ENCODE assay signal across 8 mouse cellular contexts in genomic region chr7:67950346-67950814, GRCm38 (mm10). TPM values are rescaled to one million over a fixed set of nuclear protein-coding genes. Genes with fewer than 3 reads are reported as not detected.
DNase-seq lines count a peak whose midpoint lies in the region; ATAC-seq and TF ChIP-seq lines count a peak whose summit lies in the region.

No protein-coding gene starts in this region.

- H3K27me3 ChIP-seq in hindbrain, embryonic 16.5 days (replicated peaks; ENCODE audit: control insufficient read depth, insufficient read depth, low read length), result no peaks in the 10 kb centered on the region
- no peaks in the 10 kb centered on the region for H3K27me3 ChIP-seq in neural tube, embryonic 12.5 days (replicated peaks)

- TF ChIP-seq CTCF in lung, adult 2 months (IDR thresholded peaks at IDR 0.05; ENCODE audit: insufficient read depth, low read length), result no peak

- no peak overlapping the region for H3K27ac ChIP-seq in brown adipose tissue, adult 24 weeks (replicated peaks; ENCODE audit: low read depth, low read length)
- H3K27ac ChIP-seq in hindbrain, embryonic 16.5 days (ENCODE audit: low read depth, low read length), result peak overlapping the region; percentile 100
- H3K27ac ChIP-seq in neural tube, embryonic 12.5 days, result peak overlapping the region; percentile 99

- H3K36me3 ChIP-seq in hindbrain, embryonic 16.5 days (ENCODE audit: control insufficient read depth, insufficient read depth, low read length), result no peaks in the 10 kb centered on the region
- no peaks in the 10 kb centered on the region for H3K36me3 ChIP-seq in neural tube, embryonic 12.5 days

- no peaks in the 10 kb centered on the region for H3K4me1 ChIP-seq in lung, adult 2 months (ENCODE audit: control insufficient read depth, insufficient read depth, low read length)
- no peaks in the 10 kb centered on the region for H3K4me1 ChIP-seq in brown adipose tissue, adult 24 weeks (ENCODE audit: control insufficient read depth, insufficient read depth, insufficient read length, low read length)
- H3K4me1 ChIP-seq in hindbrain, embryonic 16.5 days (ENCODE audit: control insufficient read depth, insufficient read depth, low read depth, low read length), result peaks cover 12% of the 10 kb centered on the region
- H3K4me1 ChIP-seq in neural tube, embryonic 12.5 days, result peaks cover 16% of the 10 kb centered on the region

- H3K4me2 ChIP-seq in hindbrain, embryonic 16.5 days (ENCODE audit: low read length), result peak overlapping the region; percentile 89
- peak overlapping the region; percentile 99 for H3K4me2 ChIP-seq in neural tube, embryonic 12.5 days (replicated peaks)

- DNase-seq in lung, adult 2 months, result no peak
- no peak for DNase-seq in lung, postnatal 4 days
- no peak for DNase-seq in T-cell, adult 2 months (ENCODE audit: low spot score)
- no peak for DNase-seq in gastrocnemius, postnatal 10 days

- WGBS in lung, adult 2 months, result under 1% methylated on average over 24 of the region's 24 CpGs
- WGBS in hindbrain, embryonic 16.5 days, result under 1% methylated on average over 24 of the region's 24 CpGs
- whole genome bisulfite sequencing in neural tube, embryonic 12.5 days, result 1% methylated on average over 24 of the region's 24 CpGs

- no peaks in the 10 kb centered on the region for H3K9me3 ChIP-seq in hindbrain, embryonic 16.5 days (ENCODE audit: control insufficient read depth, low read length)
- no peaks in the 10 kb centered on the region for H3K9me3 ChIP-seq in neural tube, embryonic 12.5 days

- peak overlapping the region; percentile 96 for H3K9ac ChIP-seq in hindbrain, embryonic 16.5 days (ENCODE audit: low read depth, low read length)
- peak overlapping the region; percentile 98 for H3K9ac ChIP-seq in neural tube, embryonic 12.5 days

- H3K4me3 ChIP-seq in lung, adult 2 months (replicated peaks; ENCODE audit: extremely low read depth, low read depth, low read length), result peak overlapping the region; percentile 78
- peak overlapping the region; percentile 82 for H3K4me3 ChIP-seq in brown adipose tissue, adult 24 weeks (ENCODE audit: insufficient read depth, low read depth, low read length)
- H3K4me3 ChIP-seq in hindbrain, embryonic 16.5 days (ENCODE audit: low read length), result peak overlapping the region; percentile 92
- H3K4me3 ChIP-seq in neural tube, embryonic 12.5 days, result peak overlapping the region; percentile 95

- no peak; the same call in 1 of the 2 replicates for ATAC-seq in hindbrain, embryonic 16.5 days
- no peak; the same call in 1 of the 2 replicates for ATAC-seq in neural tube, embryonic 12.5 days (ENCODE audit: low FRiP score, low read depth)
- no peak for ATAC-seq in cerebellum, adult (ENCODE audit: insufficient number of reproducible peaks, low FRiP score, low TSS enrichment)

- no peak for TF ChIP-seq POLR2A in lung, adult 2 months (IDR thresholded peaks at IDR 0.05; ENCODE audit: borderline replicate concordance, extremely low read depth, low read depth, low read length)

RNA-seq across cellular contexts. Expression of gene Igf1r, which starts 2.2 kb away (rescaled TPM):
- polyA plus RNA-seq in lung, adult 2 months (2012; rRNA removed), result 12.2 and 16.9 TPM in 2 replicates
- 2.3 and 2.8 TPM in 2 replicates for polyA plus RNA-seq in brown adipose tissue, adult 24 weeks (2012; ENCODE audit: insufficient read depth, insufficient read length, missing spikeins)
- polyA plus RNA-seq in hindbrain, embryonic 16.5 days (2015; fragmentation: Nextera tagmentation; extraction: Ambion mirVana), result 16.4 and 19.3 TPM in 2 replicates
- 34.7 and 38.7 TPM in 2 replicates for polyA plus RNA-seq in neural tube, embryonic 12.5 days (2016; fragmentation: Nextera tagmentation; extraction: Ambion mirVana)
- 10 to 100 TPM; 16.6 to 24.7 TPM for total RNA-seq in gastrocnemius, postnatal 10 days (2021)
